Mouse (Mus musculus) lung, postnatal 0 days (tissue): ENCODE data around the gene Pcdh9. TPM values are rescaled to one million over a fixed set of nuclear protein-coding genes. Genes with fewer than 3 reads are reported as not detected.

Experiments used
- ATAC-seq: fragments of 200-750 bp; cut with Nextera tagmentation; 2 replicates; pipeline ENCODE4 v1.8.0; 2017; ENCODE audit warnings: moderate library complexity
- DNase-seq: peaks from one replicate; pipeline ENCODE4 v3.0.0-alpha.2; 2016; ENCODE audit warnings: low spot score
- H3K27ac ChIP-seq: fragments of 300-500 bp; sonication (generic); 2 replicates; pipeline ENCODE4 v1.5.1; 2014; ENCODE audit warnings: antibody characterized with exemption, mild to moderate bottlenecking, low read length, mixed read lengths
- H3K27me3 ChIP-seq: fragments of 300-500 bp; sonication (generic); replicated peaks from 2 replicates; pipeline ENCODE4 v1.6.1; 2014; ENCODE audit warnings: low read length, mixed read lengths; ENCODE audit not compliant: insufficient read depth
- H3K36me3 ChIP-seq: fragments of 300-500 bp; sonication (generic); 2 replicates; pipeline ENCODE4 v1.6.1; 2014; ENCODE audit warnings: low read length, mixed read lengths; ENCODE audit not compliant: insufficient read depth
- H3K4me1 ChIP-seq: fragments of 300-500 bp; sonication (generic); 2 replicates; pipeline ENCODE4 v1.6.1; 2014; ENCODE audit warnings: antibody characterized with exemption, low read depth, low read length, mixed read lengths; ENCODE audit not compliant: insufficient read depth
- H3K4me2 ChIP-seq: fragments of 300-500 bp; sonication (generic); replicated peaks from 2 replicates; pipeline ENCODE4 v1.6.1; 2014; ENCODE audit warnings: low read depth, mild to moderate bottlenecking, low read length, moderate library complexity, mixed read lengths
- H3K4me3 ChIP-seq: fragments of 300-500 bp; sonication (generic); 2 replicates; pipeline ENCODE4 v1.5.1; 2014; ENCODE audit warnings: low read depth, low read length
- H3K9ac ChIP-seq: fragments of 300-500 bp; sonication (generic); replicated peaks from 2 replicates; pipeline ENCODE4 v1.6.1; 2014; ENCODE audit warnings: low read depth, mild to moderate bottlenecking
- H3K9me3 ChIP-seq: fragments of 300-500 bp; sonication (generic); 2 replicates; pipeline ENCODE4 v1.6.1; 2016; ENCODE audit warnings: low read length, mixed read lengths
- CTCF ChIP-seq: IDR thresholded peaks from 2 replicates; pipeline ENCODE4 v1.5.1; 2016; ENCODE audit warnings: antibody characterized with exemption, mild to moderate bottlenecking
- EP300 ChIP-seq: IDR thresholded peaks from 2 replicates; pipeline ENCODE4 v1.6.1; 2016; ENCODE audit warnings: antibody characterized with exemption, mild to moderate bottlenecking, control low read depth
- WGBS: fragments of 180-500 bp; shearing (Covaris S2); extraction: QIAGEN DNeasy Blood & Tissue Kit; methylation state at CpG from one replicate; pipeline ENCODE4 v1.1.7; 2014; 5-methylcytosine and 5-hydroxymethylcytosine counted together
- polyA plus RNA-seq: library from polyadenylated mRNA; unstranded; fragments of >200 nt; fragmentation: Nextera tagmentation; extraction: Ambion mirVana; gene quantifications from 2 replicates; pipeline ENCODE4 v1.2.1, GENCODE M21; 2015

The Pcdh9 gene
- polyA plus RNA-seq, 1 experiment from 2014 or later, result 1.4 TPM

DNA sequence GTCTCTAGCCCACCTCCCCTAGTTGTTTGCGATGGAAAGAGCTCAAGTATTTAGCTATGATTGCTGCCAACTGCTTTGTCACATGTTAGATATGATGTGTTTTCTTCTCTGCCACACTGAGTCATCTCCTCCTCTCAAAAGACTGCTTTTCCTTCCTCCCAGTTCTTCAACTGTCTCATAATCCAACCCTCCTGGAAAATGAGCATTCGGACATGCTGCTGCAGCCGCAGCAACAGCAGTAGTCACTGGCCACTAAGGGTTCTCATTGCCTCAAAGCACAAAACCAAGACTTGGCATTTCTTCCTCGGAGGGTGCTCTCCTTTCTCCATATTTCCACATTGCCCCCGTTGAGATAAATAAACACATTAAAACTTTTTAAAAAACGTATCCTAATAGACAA lies 1.2 kb downstream of the Pcdh9 start:
- WGBS, result 17% methylated on average over 6 of the region's 6 CpGs

DNA sequence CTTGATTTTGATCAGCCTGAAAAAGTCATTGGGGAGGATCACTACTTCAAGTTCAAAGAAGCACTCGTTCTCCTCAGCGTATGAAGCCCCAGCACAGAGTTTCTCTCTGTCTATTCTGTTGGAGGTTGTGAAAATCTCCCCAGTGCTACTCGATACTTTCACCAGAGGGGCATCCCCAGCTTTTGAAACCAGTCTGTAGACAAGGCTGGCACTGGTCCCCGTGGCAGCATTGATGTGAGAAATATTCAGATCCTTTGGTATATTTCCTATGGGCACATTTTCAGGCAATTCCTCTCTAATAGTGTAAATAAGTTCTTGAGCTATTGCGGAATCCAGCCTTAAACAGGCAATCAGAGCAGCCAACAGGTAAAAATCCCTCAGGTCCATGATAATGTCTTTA lies 2.1 kb downstream of the Pcdh9 start:
- Histone ChIP-seq H3K9me3 (no peaks in the 10 kb centered on the region), H3K36me3 (no peaks in the 10 kb centered on the region), H3K4me1 (peaks cover 8% of the 10 kb centered on the region; the same call in 1 of the 2 replicates), H3K9ac (no peak overlapping the region), H3K4me2 (no peak overlapping the region), H3K4me3 (no peak overlapping the region), H3K27me3 (no peaks in the 10 kb centered on the region), H3K27ac (no peak overlapping the region)
- 71% methylated on average over 5 of the region's 5 CpGs for WGBS
- TF ChIP-seq EP300, result no peak
- no peak for TF ChIP-seq CTCF
- ATAC-seq, result no peak
- DNase-seq, result no peak

More for the DNA sequence above, 1.2 kb downstream of the Pcdh9 start:
- peak overlapping the region; percentile 53; the same call in 1 of the 2 replicates for H3K4me3 ChIP-seq
- no peaks in the 10 kb centered on the region for H3K36me3 ChIP-seq
- H3K9me3 ChIP-seq, result no peaks in the 10 kb centered on the region
- H3K4me1 ChIP-seq, result peaks cover 8% of the 10 kb centered on the region; the same call in 1 of the 2 replicates
- TF ChIP-seq EP300 (no peak), CTCF (no peak)
- H3K9ac ChIP-seq, result no peak overlapping the region
- no peak overlapping the region for H3K27ac ChIP-seq
- H3K4me2 ChIP-seq, result peak overlapping the region; percentile 85
- DNase-seq (peak; percentile 17), ATAC-seq (no peak)
- H3K27me3 ChIP-seq, result no peaks in the 10 kb centered on the region

DNA sequence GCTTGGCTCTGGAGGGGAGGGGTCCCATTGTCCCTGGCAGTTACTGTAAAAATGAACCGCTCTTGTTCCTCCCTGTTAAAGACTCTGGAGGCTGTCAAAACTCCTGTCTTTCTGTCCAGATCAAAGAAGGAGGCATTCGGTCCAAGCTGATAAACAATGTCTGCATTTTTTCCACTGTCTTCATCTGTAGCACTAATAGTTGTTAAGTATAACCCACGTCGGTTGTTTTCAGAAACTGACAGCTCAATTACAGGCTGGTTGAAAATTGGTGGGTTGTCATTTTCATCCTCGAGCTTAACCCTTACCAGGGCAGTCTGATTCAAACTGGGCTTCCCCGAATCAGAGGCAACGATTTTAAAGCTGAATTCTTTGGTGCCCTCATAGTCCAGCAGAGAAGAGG lies 3.4 kb downstream of the Pcdh9 start:
- DNase-seq (no peak), ATAC-seq (no peak)
- no peak for TF ChIP-seq EP300
- no peak for TF ChIP-seq CTCF
- Histone ChIP-seq H3K4me2 (no peak overlapping the region), H3K9me3 (no peaks in the 10 kb centered on the region), H3K36me3 (no peaks in the 10 kb centered on the region), H3K27me3 (no peaks in the 10 kb centered on the region), H3K4me3 (no peak overlapping the region), H3K4me1 (peaks cover 8% of the 10 kb centered on the region; the same call in 1 of the 2 replicates), H3K27ac (no peak overlapping the region), H3K9ac (no peak overlapping the region)
- WGBS, result 57% methylated on average over 7 of the region's 7 CpGs

GRCm38 (mm10) chr14:93885551-93886084 lies 4.9 kb downstream of the Pcdh9 start:
- Histone ChIP-seq H3K4me2 (0 out of 2 replicates have a peak overlapping the region, but pooled peaks have one; percentile 9), H3K9ac (no peak overlapping the region), H3K27me3 (no peaks in the 10 kb centered on the region), H3K27ac (no peak overlapping the region), H3K4me3 (no peak overlapping the region), H3K36me3 (no peaks in the 10 kb centered on the region), H3K9me3 (no peaks in the 10 kb centered on the region), H3K4me1 (peaks cover 8% of the 10 kb centered on the region; the same call in 1 of the 2 replicates)
- peak; percentile 87 for ATAC-seq
- no peak for TF ChIP-seq EP300
- no peak for TF ChIP-seq CTCF
- WGBS, result 58% methylated on average over 11 of the region's 11 CpGs
- peak; percentile 69 for DNase-seq

DNA sequence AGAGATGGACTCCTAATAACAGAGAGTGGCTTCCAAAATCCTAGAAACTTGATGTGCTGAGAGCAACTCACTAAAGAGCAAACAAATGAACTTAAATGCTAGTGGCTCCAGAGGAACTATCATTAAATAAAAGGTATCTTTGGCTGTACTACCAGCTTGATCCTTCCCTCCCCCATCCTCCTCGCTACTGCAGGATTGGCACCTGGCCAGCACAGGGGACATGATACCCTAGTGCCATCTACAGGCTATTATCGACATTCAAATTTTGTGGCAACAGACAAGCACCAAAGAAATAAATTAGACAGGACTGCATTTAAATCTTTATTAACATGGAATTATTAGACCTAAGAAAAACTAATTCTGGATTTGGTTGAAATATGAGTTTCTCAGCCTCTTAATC lies 6.0 kb downstream of the Pcdh9 start:
- Histone ChIP-seq H3K4me2 (no peak overlapping the region), H3K9me3 (no peaks in the 10 kb centered on the region), H3K27me3 (no peaks in the 10 kb centered on the region), H3K36me3 (no peaks in the 10 kb centered on the region), H3K9ac (no peak overlapping the region), H3K4me1 (no peaks in the 10 kb centered on the region), H3K4me3 (no peak overlapping the region), H3K27ac (no peak overlapping the region)
- DNase-seq, result peak; percentile 54
- 1% methylated on average over 2 of the region's 2 CpGs for WGBS
- TF ChIP-seq EP300 (no peak), CTCF (peak; percentile 71)
- no peak for ATAC-seq

GRCm38 (mm10) chr14:93880071-93880470 lies 10.4 kb downstream of the Pcdh9 start:
- no peak overlapping the region for H3K4me3 ChIP-seq
- H3K4me1 ChIP-seq, result no peaks in the 10 kb centered on the region
- no peak for ATAC-seq
- TF ChIP-seq EP300 (no peak), CTCF (no peak)
- no peaks in the 10 kb centered on the region for H3K36me3 ChIP-seq
- WGBS, result 64% methylated on average over 1 of the region's 1 CpGs
- H3K9ac ChIP-seq, result no peak overlapping the region
- H3K27ac ChIP-seq, result no peak overlapping the region
- H3K9me3 ChIP-seq, result no peaks in the 10 kb centered on the region
- DNase-seq, result no peak
- no peak overlapping the region for H3K4me2 ChIP-seq
- H3K27me3 ChIP-seq, result no peaks in the 10 kb centered on the region

DNA sequence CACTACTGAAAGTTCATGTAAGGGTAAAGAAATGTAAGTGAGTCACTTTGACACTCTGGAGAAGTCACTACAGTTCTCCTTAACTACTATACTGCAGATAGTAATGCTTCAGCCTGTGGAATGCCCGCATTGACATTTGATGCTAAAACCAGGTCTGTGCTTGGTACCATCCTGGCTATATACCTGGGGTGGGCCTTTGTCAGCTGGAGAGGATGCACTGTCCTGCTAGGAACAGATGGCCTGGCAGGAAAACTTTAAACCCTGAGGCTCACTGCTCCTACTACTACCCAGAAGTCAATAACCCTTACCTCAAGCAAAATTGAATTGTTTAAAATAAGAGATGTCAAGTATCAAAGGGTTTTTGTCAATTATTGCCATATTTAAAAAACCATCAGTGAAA lies 14.5 kb downstream of the Pcdh9 start:
- H3K4me1 ChIP-seq, result no peaks in the 10 kb centered on the region
- ATAC-seq (no peak), DNase-seq (no peak)
- no peak overlapping the region for H3K4me2 ChIP-seq
- H3K9me3 ChIP-seq, result no peaks in the 10 kb centered on the region
- H3K36me3 ChIP-seq, result no peaks in the 10 kb centered on the region
- H3K27me3 ChIP-seq, result no peaks in the 10 kb centered on the region
- TF ChIP-seq EP300 (no peak), CTCF (no peak)
- no peak overlapping the region for H3K9ac ChIP-seq
- 91% methylated on average over 1 of the region's 1 CpGs for WGBS
- H3K27ac ChIP-seq, result no peak overlapping the region
- no peak overlapping the region for H3K4me3 ChIP-seq
